Mouse (Mus musculus) thymus, adult 2 months (tissue): ENCODE measurements around the gene Fut8.

ENCODE experiments used
- CTCF ChIP-seq: fragments of 200-500 bp; IDR thresholded peaks from 2 replicates; pipeline ENCODE4 v1.5.1; 2012; ENCODE audit warnings: mild to moderate bottlenecking, control low read depth, low read length, moderate library complexity, borderline replicate concordance; ENCODE audit not compliant: control insufficient read depth, poor library complexity, insufficient read depth; ENCODE audit errors: extremely low read depth
- POLR2A ChIP-seq: fragments of 200-500 bp; IDR thresholded peaks from 2 replicates; pipeline ENCODE4 v1.6.1; 2012; ENCODE audit warnings: mild to moderate bottlenecking, low read length, control low read depth, moderate library complexity; ENCODE audit not compliant: control insufficient read depth, poor library complexity, insufficient read depth; ENCODE audit errors: extremely low read depth

DNA sequence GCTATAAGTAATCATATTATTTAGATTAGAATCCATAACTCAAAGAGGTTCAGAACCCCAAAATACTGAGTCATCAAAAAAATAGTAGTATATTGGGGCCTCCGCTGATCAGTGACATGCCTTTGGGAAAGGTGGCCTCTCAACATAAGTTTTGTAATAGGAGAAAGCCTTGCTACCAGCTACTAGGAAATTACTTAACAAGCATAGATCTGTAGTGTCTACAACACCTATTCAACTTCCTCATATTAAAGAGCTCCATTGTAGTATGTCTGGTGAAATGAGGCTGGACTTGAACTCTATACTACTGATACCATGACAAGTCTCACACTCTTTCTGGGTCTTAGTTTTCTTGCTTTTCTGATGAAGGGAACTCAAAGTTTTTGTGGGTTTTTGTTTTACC, 243.2 kb downstream of the Fut8 start:
- no peak for TF ChIP-seq POLR2A
- TF ChIP-seq CTCF: no peak
